Mouse (Mus musculus) forebrain, postnatal 0 days (tissue): ENCODE measurements around the gene Lmod2. TPM values are rescaled to one million over a fixed set of nuclear protein-coding genes. Genes with fewer than 3 reads are reported as not detected.

Source experiments
- ATAC-seq: fragments of 200-750 bp; cut with Nextera tagmentation; 2 replicates; pipeline ENCODE4 v1.8.0; 2017; ENCODE audit warnings: mild to moderate bottlenecking, moderate library complexity
- DNase-seq: peaks from one replicate; pipeline ENCODE4 v3.0.0-alpha.2; 2015
- H3K27ac ChIP-seq: fragments of 300-500 bp; sonication (generic); 2 replicates; pipeline ENCODE4 v1.5.1; 2014; ENCODE audit warnings: low read depth, mild to moderate bottlenecking, antibody characterized with exemption, low read length, moderate library complexity, mixed read lengths
- H3K27me3 ChIP-seq: fragments of 300-500 bp; sonication (generic); 2 replicates; pipeline ENCODE4 v1.6.1; 2014; ENCODE audit warnings: mild to moderate bottlenecking, low read length, mixed read lengths; ENCODE audit not compliant: insufficient read depth
- H3K36me3 ChIP-seq: fragments of 300-500 bp; sonication (generic); 2 replicates; pipeline ENCODE4 v1.6.1; 2014; ENCODE audit warnings: mild to moderate bottlenecking, moderate library complexity; ENCODE audit not compliant: insufficient read depth
- H3K4me1 ChIP-seq: fragments of 300-500 bp; sonication (generic); 2 replicates; pipeline ENCODE4 v1.6.1; 2014; ENCODE audit warnings: antibody characterized with exemption; ENCODE audit not compliant: insufficient read depth
- H3K4me2 ChIP-seq: fragments of 300-500 bp; sonication (generic); 2 replicates; pipeline ENCODE4 v1.6.1; 2014; ENCODE audit warnings: low read depth, mild to moderate bottlenecking, moderate library complexity
- H3K4me3 ChIP-seq: fragments of 300-500 bp; sonication (generic); 2 replicates; pipeline ENCODE4 v1.5.1; 2014; ENCODE audit warnings: low read depth, low read length, mixed read lengths
- H3K9ac ChIP-seq: fragments of 300-500 bp; sonication (generic); 2 replicates; pipeline ENCODE4 v1.6.1; 2014; ENCODE audit warnings: mild to moderate bottlenecking
- H3K9me3 ChIP-seq: fragments of 300-500 bp; sonication (generic); 2 replicates; pipeline ENCODE4 v1.6.1; 2016; ENCODE audit warnings: low read length
- CTCF ChIP-seq: sonication (generic); IDR thresholded peaks from 2 replicates; pipeline ENCODE4 v1.5.1; 2016; ENCODE audit warnings: antibody characterized with exemption, control low read depth, low read depth
- WGBS: fragments of 180-500 bp; shearing (Covaris S2); extraction: QIAGEN DNeasy Blood & Tissue Kit; methylation state at CpG from one replicate; pipeline ENCODE4 v1.1.7; 2014; 5-methylcytosine and 5-hydroxymethylcytosine counted together
- polyA plus RNA-seq: library from polyadenylated mRNA; unstranded; fragments of >200 nt; fragmentation: Nextera tagmentation; extraction: Ambion mirVana; gene quantifications from 2 replicates; pipeline ENCODE4 v1.2.1, GENCODE M21; 2015
- total RNA-seq: library from RNA; depleted of rRNA; stranded (reverse); fragments of >200 nt; gene quantifications from 2 replicates; pipeline ENCODE4 v1.2.3, GENCODE M21; 2014

The Lmod2 gene
- total and polyA plus RNA-seq, 2 experiments from 2014 or later, result not detected

DNA sequence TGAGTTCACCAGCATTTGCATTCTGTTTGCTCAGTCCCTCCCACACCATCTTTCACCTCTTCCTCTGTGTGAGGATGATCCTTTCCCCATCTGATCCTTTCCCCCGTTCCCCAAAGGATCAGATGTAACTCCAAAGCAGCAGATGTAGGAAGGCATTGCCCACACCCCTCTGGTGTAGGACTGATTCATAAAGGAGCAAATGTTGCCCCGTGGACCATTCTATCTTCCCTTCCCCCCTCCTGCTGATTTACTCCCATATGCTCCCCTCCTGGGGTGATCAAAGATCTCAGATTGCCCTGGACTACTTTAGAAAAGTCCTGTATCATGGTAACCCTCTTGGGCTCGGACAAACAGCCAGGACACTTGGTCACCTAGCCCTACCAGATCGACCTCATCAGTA lies 3.2 kb downstream of the Lmod2 start:
- TF ChIP-seq CTCF, result no peak
- H3K4me3 ChIP-seq, result no peak overlapping the region
- H3K27me3 ChIP-seq, result no peaks in the 10 kb centered on the region
- DNase-seq, result no peak
- no peak overlapping the region for H3K27ac ChIP-seq
- H3K4me2 ChIP-seq, result no peak overlapping the region
- 82% methylated on average over 4 of the region's 4 CpGs for WGBS
- no peak overlapping the region for H3K9ac ChIP-seq
- no peaks in the 10 kb centered on the region for H3K9me3 ChIP-seq
- H3K36me3 ChIP-seq, result no peaks in the 10 kb centered on the region
- no peak for ATAC-seq
- no peaks in the 10 kb centered on the region for H3K4me1 ChIP-seq

DNA sequence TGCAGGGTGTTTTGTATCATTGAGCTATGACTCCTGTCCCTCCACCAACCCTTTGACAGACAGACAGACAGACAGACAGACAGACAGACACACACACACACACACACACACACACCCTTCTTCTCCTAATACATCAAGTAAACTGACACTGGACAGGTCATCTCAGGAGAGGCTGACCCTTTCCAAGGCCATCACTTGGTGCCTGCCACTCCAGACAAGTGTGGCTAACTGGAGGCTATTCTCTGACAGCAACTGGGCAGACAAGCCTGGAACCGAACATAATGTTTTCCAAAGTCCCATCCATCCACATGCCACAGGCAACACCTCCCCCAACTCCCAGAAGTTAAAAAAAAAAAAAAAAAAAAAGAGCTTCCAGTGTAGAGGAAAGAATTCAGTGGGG lies 4.1 kb downstream of the Lmod2 start:
- Histone ChIP-seq H3K9me3 (no peaks in the 10 kb centered on the region), H3K27me3 (no peaks in the 10 kb centered on the region), H3K4me1 (no peaks in the 10 kb centered on the region), H3K4me2 (no peak overlapping the region), H3K9ac (no peak overlapping the region), H3K36me3 (no peaks in the 10 kb centered on the region), H3K27ac (no peak overlapping the region), H3K4me3 (no peak overlapping the region)
- TF ChIP-seq CTCF, result no peak
- no peak for DNase-seq
- WGBS, result 74% methylated on average over 1 of the region's 1 CpGs
- no peak for ATAC-seq

DNA sequence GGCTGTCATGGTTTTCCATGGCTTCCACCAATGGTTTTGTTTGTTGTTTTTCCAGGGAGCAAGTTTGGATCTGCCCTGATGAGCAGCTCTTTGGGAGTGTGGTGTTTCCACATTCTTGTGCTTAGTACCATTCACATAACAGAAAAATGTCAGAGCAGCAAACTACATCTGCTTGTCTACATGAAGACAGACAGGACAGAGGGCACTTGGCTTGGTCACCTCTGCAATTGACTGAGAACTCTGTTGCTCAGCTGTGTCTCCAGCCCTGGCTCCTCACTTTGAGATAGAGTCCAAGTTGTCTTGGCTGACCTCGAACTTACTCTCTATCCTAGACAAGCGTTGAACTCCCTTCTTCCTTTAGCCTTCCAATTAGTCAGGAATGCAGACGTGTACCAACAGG lies 4.8 kb downstream of the Lmod2 start:
- H3K27ac ChIP-seq, result no peak overlapping the region
- DNase-seq (no peak), ATAC-seq (no peak)
- WGBS, result 75% methylated on average over 3 of the region's 3 CpGs
- no peaks in the 10 kb centered on the region for H3K9me3 ChIP-seq
- no peaks in the 10 kb centered on the region for H3K4me1 ChIP-seq
- H3K27me3 ChIP-seq, result no peaks in the 10 kb centered on the region
- H3K9ac ChIP-seq, result no peak overlapping the region
- H3K4me2 ChIP-seq, result no peak overlapping the region
- H3K36me3 ChIP-seq, result no peaks in the 10 kb centered on the region
- TF ChIP-seq CTCF, result no peak
- no peak overlapping the region for H3K4me3 ChIP-seq

DNA sequence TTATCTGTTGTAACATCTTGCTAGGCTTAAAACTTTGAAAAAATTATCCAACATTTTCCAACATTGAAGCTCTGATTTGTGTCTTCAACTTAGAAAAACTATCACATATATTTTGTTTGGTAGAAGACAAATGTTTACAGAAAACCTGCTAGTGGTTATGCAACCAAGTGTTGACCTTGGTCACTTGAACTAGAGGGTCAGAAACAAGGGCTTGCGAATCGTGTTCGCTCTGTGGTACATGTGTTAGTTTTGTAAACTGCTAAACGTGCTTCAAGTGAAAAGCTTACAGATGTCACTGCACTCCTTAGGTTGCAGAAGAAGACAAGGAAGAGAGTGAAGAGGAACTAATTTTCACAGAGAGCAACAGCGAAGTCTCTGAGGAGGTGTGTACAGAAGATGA lies 5.4 kb downstream of the Lmod2 start:
- TF ChIP-seq CTCF, result no peak
- H3K4me2 ChIP-seq, result no peak overlapping the region
- ATAC-seq, result no peak
- WGBS, result 93% methylated on average over 5 of the region's 5 CpGs
- H3K36me3 ChIP-seq, result no peaks in the 10 kb centered on the region
- H3K4me1 ChIP-seq, result no peaks in the 10 kb centered on the region
- H3K27me3 ChIP-seq, result no peaks in the 10 kb centered on the region
- no peak overlapping the region for H3K27ac ChIP-seq
- H3K4me3 ChIP-seq, result no peak overlapping the region
- H3K9ac ChIP-seq, result no peak overlapping the region
- no peaks in the 10 kb centered on the region for H3K9me3 ChIP-seq
- no peak for DNase-seq

DNA sequence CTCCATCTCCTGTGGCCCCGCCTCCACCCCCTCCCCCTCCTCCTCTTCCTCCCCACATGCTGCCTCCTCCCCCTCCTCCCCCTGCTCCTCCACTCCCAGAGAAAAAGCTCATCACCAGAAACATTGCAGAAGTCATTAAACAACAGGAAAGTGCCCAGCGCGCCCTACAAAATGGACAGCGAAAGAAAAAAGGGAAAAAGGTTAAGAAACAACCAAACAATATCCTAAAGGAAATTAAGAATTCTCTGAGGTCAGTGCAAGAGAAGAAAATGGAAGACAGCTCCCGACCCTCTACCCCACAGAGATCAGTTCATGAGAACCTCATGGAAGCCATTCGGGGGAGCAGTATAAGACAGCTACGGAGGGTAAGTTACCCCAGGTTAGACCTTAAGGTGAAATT lies 6.7 kb downstream of the Lmod2 start:
- Histone ChIP-seq H3K36me3 (no peaks in the 10 kb centered on the region), H3K4me3 (no peak overlapping the region), H3K4me2 (no peak overlapping the region), H3K9ac (no peak overlapping the region), H3K27ac (no peak overlapping the region), H3K9me3 (no peaks in the 10 kb centered on the region), H3K4me1 (no peaks in the 10 kb centered on the region), H3K27me3 (no peaks in the 10 kb centered on the region)
- no peak for TF ChIP-seq CTCF
- 93% methylated on average over 7 of the region's 7 CpGs for WGBS
- no peak for ATAC-seq
- DNase-seq, result no peak

DNA sequence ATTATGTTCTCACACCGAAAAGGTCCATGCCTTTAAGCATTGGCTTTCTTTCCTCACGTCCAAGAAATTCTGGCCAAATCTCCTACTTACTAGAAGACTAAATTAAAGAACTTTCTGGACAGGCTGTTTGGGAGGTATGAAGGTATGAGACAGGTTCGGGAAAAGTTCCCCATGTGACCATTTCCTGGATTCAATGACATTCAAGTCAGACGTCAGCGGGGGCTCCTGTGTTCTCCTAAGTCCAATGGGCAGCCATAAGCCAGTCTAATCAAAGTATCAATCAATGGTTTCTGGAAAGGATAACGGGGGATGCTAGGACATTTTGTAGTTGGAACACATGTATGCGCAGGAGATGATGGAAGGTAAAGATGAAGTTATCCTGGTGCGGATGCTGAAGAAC lies 8.1 kb downstream of the Lmod2 start:
- Histone ChIP-seq H3K27ac (no peak overlapping the region), H3K9me3 (no peaks in the 10 kb centered on the region), H3K4me3 (no peak overlapping the region), H3K36me3 (no peaks in the 10 kb centered on the region), H3K4me2 (no peak overlapping the region), H3K4me1 (no peaks in the 10 kb centered on the region), H3K27me3 (no peaks in the 10 kb centered on the region), H3K9ac (no peak overlapping the region)
- DNase-seq (no peak), ATAC-seq (no peak)
- 95% methylated on average over 8 of the region's 8 CpGs for WGBS
- no peak for TF ChIP-seq CTCF

DNA sequence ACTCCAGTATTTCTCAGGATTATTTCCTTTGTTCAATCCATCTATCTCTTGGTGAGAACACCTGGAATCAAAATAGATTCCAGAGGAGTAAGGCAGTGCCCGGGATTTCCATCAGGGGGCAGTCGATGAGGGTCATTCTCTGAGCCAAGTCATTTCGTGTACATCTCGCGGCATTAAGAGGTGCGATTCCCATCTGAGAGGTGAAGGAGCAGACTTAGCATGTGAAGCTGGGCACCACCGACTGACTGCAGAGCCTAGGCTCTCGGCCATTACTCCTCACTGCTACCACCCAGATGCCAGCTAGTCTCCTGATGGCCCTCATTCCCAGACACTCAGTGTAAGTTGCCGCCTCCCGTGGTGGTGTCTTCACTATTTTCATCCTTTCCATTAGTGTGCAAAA lies 8.9 kb downstream of the Lmod2 start:
- DNase-seq (no peak), ATAC-seq (no peak)
- Histone ChIP-seq H3K4me1 (no peaks in the 10 kb centered on the region), H3K36me3 (no peaks in the 10 kb centered on the region), H3K4me3 (no peak overlapping the region), H3K9ac (no peak overlapping the region), H3K4me2 (no peak overlapping the region), H3K9me3 (no peaks in the 10 kb centered on the region), H3K27ac (no peak overlapping the region), H3K27me3 (no peaks in the 10 kb centered on the region)
- 86% methylated on average over 10 of the region's 10 CpGs for WGBS
- no peak for TF ChIP-seq CTCF

DNA sequence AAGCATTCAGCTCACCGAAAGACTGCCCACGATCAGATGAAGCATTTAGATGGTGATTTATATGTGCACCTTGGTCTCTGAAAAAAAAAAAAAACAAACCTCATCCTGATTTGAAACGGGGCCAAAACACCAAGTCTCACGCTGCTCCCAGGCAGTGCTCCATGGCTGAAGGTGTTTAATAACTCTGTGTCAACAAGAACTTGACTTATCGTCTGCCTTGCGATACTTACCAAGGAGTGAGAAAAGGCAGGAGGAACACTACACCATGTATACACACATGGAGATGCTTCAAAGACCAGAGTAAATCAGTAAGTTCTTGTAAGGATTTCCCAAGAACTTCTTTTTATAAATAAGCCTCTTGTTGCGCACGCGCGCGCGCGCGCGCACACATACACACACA lies 10.0 kb downstream of the Lmod2 start:
- Histone ChIP-seq H3K4me1 (no peaks in the 10 kb centered on the region), H3K36me3 (no peaks in the 10 kb centered on the region), H3K9me3 (no peaks in the 10 kb centered on the region), H3K4me3 (no peak overlapping the region), H3K9ac (no peak overlapping the region), H3K4me2 (no peak overlapping the region), H3K27me3 (no peaks in the 10 kb centered on the region), H3K27ac (no peak overlapping the region)
- WGBS, result 91% methylated on average over 15 of the region's 15 CpGs
- no peak for DNase-seq
- ATAC-seq, result no peak
- no peak for TF ChIP-seq CTCF
